11 mouse cellular contexts compared by ENCODE assay signal in the genomic region with DNA sequence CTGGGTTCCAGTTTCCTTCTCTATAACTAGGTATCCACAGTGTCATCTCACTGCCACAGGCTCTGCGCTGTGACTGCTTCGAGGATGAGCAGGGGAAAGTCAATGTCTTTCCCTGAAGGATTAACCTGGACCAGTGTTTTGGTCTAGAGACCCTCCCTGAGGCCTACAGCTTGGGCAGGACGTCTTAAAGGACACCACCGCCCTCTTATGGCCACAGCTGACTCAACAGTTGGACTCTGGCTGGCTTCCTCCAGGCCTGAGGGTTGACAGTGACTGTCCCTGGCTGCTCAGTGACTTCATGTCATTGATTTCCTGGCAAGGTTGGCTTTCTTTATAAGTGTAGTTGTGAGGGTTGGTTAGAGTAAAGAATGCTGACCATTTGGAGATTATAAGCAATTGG. TPM values are rescaled to one million over a fixed set of nuclear protein-coding genes. Genes with fewer than 3 reads are reported as not detected.
DNase-seq lines count a peak whose midpoint lies in the region; ATAC-seq and TF ChIP-seq lines count a peak whose summit lies in the region.
"Had no signal": no experiment of that assay in that cellular context is flagged by ENCODE, and none has a peak within 500 bp of the region (broad histone marks: within the 10 kb centered on the region; RNA-seq: fewer than 3 reads in every experiment).

No protein-coding gene starts in this region.

- peak; percentile 65 for TF ChIP-seq CTCF in lung, postnatal 0 days (IDR thresholded peaks at IDR 0.05)

- H3K27ac ChIP-seq in forebrain, embryonic 11.5 days (ENCODE audit: low read depth, low read length): no peak overlapping the region
- no peak overlapping the region for H3K27ac ChIP-seq in forebrain, embryonic 15.5 days (replicated peaks)
- H3K27ac ChIP-seq in lung, postnatal 0 days (ENCODE audit: low read length): no peak overlapping the region
- H3K27ac ChIP-seq: macrophage; stomach, embryonic 15.5 days had no signal

- no peak overlapping the region for H3K4me3 ChIP-seq in forebrain, embryonic 11.5 days (ENCODE audit: low read depth, low read length)
- no peak overlapping the region for H3K4me3 ChIP-seq in forebrain, embryonic 15.5 days
- H3K4me3 ChIP-seq in lung, postnatal 0 days (ENCODE audit: low read depth, low read length): no peak overlapping the region
- H3K4me3 ChIP-seq: stomach, embryonic 15.5 days had no signal

- no peaks in the 10 kb centered on the region for H3K27me3 ChIP-seq in forebrain, embryonic 11.5 days (ENCODE audit: control insufficient read depth, insufficient read depth, low read length)
- peaks cover under 1% of the 10 kb centered on the region; the same call in 1 of the 2 replicates for H3K27me3 ChIP-seq in forebrain, embryonic 15.5 days
- no peaks in the 10 kb centered on the region for H3K27me3 ChIP-seq in lung, postnatal 0 days (replicated peaks; ENCODE audit: insufficient read depth, low read length)

- 24% methylated on average over 4 of the region's 4 CpGs for WGBS in forebrain, embryonic 11.5 days
- WGBS in forebrain, embryonic 15.5 days: 15% methylated on average over 4 of the region's 4 CpGs
- 21% methylated on average over 4 of the region's 4 CpGs for WGBS in lung, postnatal 0 days

- no peaks in the 10 kb centered on the region for H3K9me3 ChIP-seq in forebrain, embryonic 11.5 days (ENCODE audit: control insufficient read depth, low read length)
- no peaks in the 10 kb centered on the region for H3K9me3 ChIP-seq in forebrain, embryonic 15.5 days
- H3K9me3 ChIP-seq in lung, postnatal 0 days (ENCODE audit: low read length): no peaks in the 10 kb centered on the region
- H3K9me3 ChIP-seq: stomach, embryonic 15.5 days had no signal

- peak; percentile 67 for DNase-seq in forebrain, embryonic 11.5 days (ENCODE audit: low spot score)
- DNase-seq in lung, postnatal 0 days (ENCODE audit: low spot score): no peak
- no peak for DNase-seq in lung, adult 18-20 months
- DNase-seq in c-Kit-positive CD71-negative TER-119-negative erythroid progenitor cells, embryonic 14.5 days (ENCODE audit: low read depth): peak; percentile 24
- peak; percentile 62 for DNase-seq in mesoderm, embryonic 11.5 days (ENCODE audit: low read depth, low spot score)
- DNase-seq in urinary bladder, postnatal 14 days (ENCODE audit: low spot score): no peak
- no peak for DNase-seq in layer of hippocampus, adult 18-20 months (ENCODE audit: low spot score in 2 of 2)

- no peak for ATAC-seq in forebrain, embryonic 11.5 days (replicated peaks; ENCODE audit: low FRiP score)
- ATAC-seq in forebrain, embryonic 15.5 days (replicated peaks): no peak
- no peak for ATAC-seq in lung, postnatal 0 days

- no peaks in the 10 kb centered on the region for H3K4me1 ChIP-seq in forebrain, embryonic 11.5 days (replicated peaks; ENCODE audit: control insufficient read depth, insufficient read depth, low read length)
- H3K4me1 ChIP-seq in forebrain, embryonic 15.5 days: peaks cover 13% of the 10 kb centered on the region
- H3K4me1 ChIP-seq in lung, postnatal 0 days (ENCODE audit: insufficient read depth, low read depth, low read length): no peaks in the 10 kb centered on the region

- H3K36me3 ChIP-seq in forebrain, embryonic 11.5 days (ENCODE audit: control insufficient read depth, insufficient read depth, low read length): no peaks in the 10 kb centered on the region
- no peaks in the 10 kb centered on the region for H3K36me3 ChIP-seq in forebrain, embryonic 15.5 days
- no peaks in the 10 kb centered on the region for H3K36me3 ChIP-seq in lung, postnatal 0 days (ENCODE audit: insufficient read depth, low read length)
- H3K36me3 ChIP-seq: stomach, embryonic 15.5 days had no signal

- no peak for TF ChIP-seq EP300 in lung, postnatal 0 days (IDR thresholded peaks at IDR 0.05)

- H3K9ac ChIP-seq in forebrain, embryonic 11.5 days (ENCODE audit: low read length): no peak overlapping the region
- H3K9ac ChIP-seq in forebrain, embryonic 15.5 days (replicated peaks): no peak overlapping the region
- no peak overlapping the region for H3K9ac ChIP-seq in lung, postnatal 0 days (replicated peaks; ENCODE audit: low read depth)
- H3K9ac ChIP-seq: stomach, embryonic 15.5 days had no signal

- H3K4me2 ChIP-seq in forebrain, embryonic 11.5 days (ENCODE audit: low read depth, low read length, severe bottlenecking): no peak overlapping the region
- H3K4me2 ChIP-seq in forebrain, embryonic 15.5 days (replicated peaks): no peak overlapping the region
- H3K4me2 ChIP-seq in lung, postnatal 0 days (replicated peaks; ENCODE audit: low read depth, low read length): no peak overlapping the region
- H3K4me2 ChIP-seq: stomach, embryonic 15.5 days had no signal

RNA-seq across cellular contexts. Expression of gene Exosc2, which starts 3.2 kb away (rescaled TPM):
- polyA plus RNA-seq in forebrain, embryonic 11.5 days (2014; fragmentation: Nextera tagmentation; extraction: Ambion mirVana): 72.2 and 76.0 TPM in 2 replicates
- 41.6 and 44.2 TPM in 2 replicates for polyA plus RNA-seq in forebrain, embryonic 15.5 days (2015; fragmentation: Nextera tagmentation; extraction: Ambion mirVana)
- polyA plus RNA-seq in lung, postnatal 0 days (2015; fragmentation: Nextera tagmentation; extraction: Ambion mirVana): 17.7 and 18.7 TPM in 2 replicates
- total RNA-seq in layer of hippocampus, adult 18-20 months (2021): 10 to 100 TPM; 21.8 to 22.3 TPM

RNA-seq across cellular contexts. Expression of gene Abl1, which starts 20.8 kb away (rescaled TPM):
- polyA plus RNA-seq in forebrain, embryonic 11.5 days (2014; fragmentation: Nextera tagmentation; extraction: Ambion mirVana): 53.2 and 56.7 TPM in 2 replicates
- polyA plus RNA-seq in forebrain, embryonic 15.5 days (2015; fragmentation: Nextera tagmentation; extraction: Ambion mirVana): 23.6 and 23.7 TPM in 2 replicates
- polyA plus RNA-seq in lung, postnatal 0 days (2015; fragmentation: Nextera tagmentation; extraction: Ambion mirVana): 15.6 and 16.3 TPM in 2 replicates
- 10 to 100 TPM; 42.5 to 46.0 TPM for total RNA-seq in layer of hippocampus, adult 18-20 months (2021)

RNA-seq across cellular contexts. Expression of gene Prdm12, which starts 27.5 kb away (rescaled TPM):
- polyA plus RNA-seq in forebrain, embryonic 11.5 days (2014; fragmentation: Nextera tagmentation; extraction: Ambion mirVana): 3.9 and 4.1 TPM in 2 replicates
- 2.9 and 4.1 TPM in 2 replicates for polyA plus RNA-seq in forebrain, embryonic 15.5 days (2015; fragmentation: Nextera tagmentation; extraction: Ambion mirVana)
- polyA plus RNA-seq in lung, postnatal 0 days (2015; fragmentation: Nextera tagmentation; extraction: Ambion mirVana): not detected in 2 replicates
- under 1 TPM; 0.30 to 0.37 TPM for total RNA-seq in layer of hippocampus, adult 18-20 months (2021)
- total RNA-seq: gastrocnemius, adult 8-10 months had no signal
- polyA plus RNA-seq: macrophage; stomach, embryonic 15.5 days had no signal

Comparison
In these comparisons a context has a peak if more than half of its experiments do, and no peak if none do; other contexts are left out.
1. DNase-seq: peak in forebrain, embryonic 11.5 days (single experiment), c-Kit-positive CD71-negative TER-119-negative erythroid progenitor cells, embryonic 14.5 days (single experiment) and mesoderm, embryonic 11.5 days (single experiment); none in lung, postnatal 0 days (single experiment), lung, adult 18-20 months (0 of 2), urinary bladder, postnatal 14 days (single experiment) and layer of hippocampus, adult 18-20 months (0 of 2).